Mouse (Mus musculus) spleen, postnatal 10 days (tissue): ENCODE data around the gene Ttll9.

Experiments used
- DNase-seq, 2 experiments: peaks; one replicate each; pipeline ENCODE4 v3.0.0; 2021 to 2022; ENCODE audit warnings: low spot score in 2 of 2

Gene Ttll9

GRCm38 (mm10) chr2:153049997-153050358, 87.7 kb downstream of the Ttll9 start:
- no peak for DNase-seq

GRCm38 (mm10) chr2:153051095-153051494, 88.8 kb downstream of the Ttll9 start:
- DNase-seq = no peak

- DNase-seq = no peak
These were observed 89.3 kb downstream of the Ttll9 start for GRCm38 (mm10) chr2:153051537-153051936.

GRCm38 (mm10) chr2:153052700-153053351, 90.5 kb downstream of the Ttll9 start:
- peak in 1 of 2 experiments; percentile 35 for DNase-seq

- DNase-seq = no peak
These were observed 91.6 kb downstream of the Ttll9 start for GRCm38 (mm10) chr2:153053896-153054295.

- no peak for DNase-seq
These were observed 93.1 kb downstream of the Ttll9 start for GRCm38 (mm10) chr2:153055270-153055920.
